Mouse (Mus musculus) hindbrain, embryonic 10.5 days (tissue): Measurements from ENCODE around the gene Mpped2. TPM values are rescaled to one million over a fixed set of nuclear protein-coding genes. Genes with fewer than 3 reads are reported as not detected.

Experiments used
- DNase-seq: peaks from one replicate; pipeline ENCODE4 v3.0.0-alpha.2; 2017; ENCODE audit warnings: low spot score
- H3K27ac ChIP-seq: fragments of 300-500 bp; sonication (generic); 2 replicates; pipeline ENCODE4 v1.5.1; 2016; ENCODE audit warnings: mild to moderate bottlenecking, moderate library complexity
- H3K27me3 ChIP-seq: fragments of 300-500 bp; sonication (generic); 2 replicates; pipeline ENCODE4 v1.6.1; 2016; ENCODE audit warnings: mild to moderate bottlenecking; ENCODE audit not compliant: poor library complexity, insufficient read depth, severe bottlenecking
- H3K36me3 ChIP-seq: fragments of 300-500 bp; sonication (generic); 2 replicates; pipeline ENCODE4 v1.6.1; 2016; ENCODE audit warnings: mild to moderate bottlenecking, moderate library complexity
- H3K4me1 ChIP-seq: fragments of 300-500 bp; sonication (generic); replicated peaks from 2 replicates; pipeline ENCODE4 v1.6.1; 2016; ENCODE audit warnings: mild to moderate bottlenecking
- H3K4me3 ChIP-seq: fragments of 300-500 bp; sonication (generic); 2 replicates; pipeline ENCODE4 v1.5.1; 2016; ENCODE audit warnings: mild to moderate bottlenecking, moderate library complexity
- H3K9me3 ChIP-seq: fragments of 300-500 bp; sonication (generic); 2 replicates; pipeline ENCODE4 v1.6.1; 2016; ENCODE audit warnings: mild to moderate bottlenecking, moderate library complexity
- WGBS: fragments of 180-500 bp; shearing (Covaris S2); methylation state at CpG from one replicate; pipeline ENCODE4 v1.1.7; 2016; 5-methylcytosine and 5-hydroxymethylcytosine counted together
- polyA plus RNA-seq: library from polyadenylated mRNA; unstranded; fragments of >200 nt; fragmentation: Nextera tagmentation; extraction: Ambion mirVana; gene quantifications from 2 replicates; pipeline ENCODE4 v1.2.1, GENCODE M21; 2016

Mpped2 gene
- polyA plus RNA-seq, 1 experiment from 2014 or later, result 35.2 TPM

- H3K36me3 ChIP-seq, result no peaks in the 10 kb centered on the region
- no peak overlapping the region for H3K4me3 ChIP-seq
- H3K4me1 ChIP-seq, result peaks cover 26% of the 10 kb centered on the region
- DNase-seq, result no peak
- H3K9me3 ChIP-seq, result no peaks in the 10 kb centered on the region
- no peak overlapping the region for H3K27ac ChIP-seq
- H3K27me3 ChIP-seq, result peaks cover 15% of the 10 kb centered on the region; the same call in 1 of the 2 replicates
- WGBS, result 22% methylated on average over 3 of the region's 3 CpGs
These were observed 200.3 kb downstream of the Mpped2 start for GRCm38 (mm10) chr2:106893376-106893775.

GRCm38 (mm10) chr2:106895326-106896023 lies 202.4 kb downstream of the Mpped2 start:
- WGBS, result 19% methylated on average over 11 of the region's 11 CpGs
- H3K4me1 ChIP-seq, result peaks cover 15% of the 10 kb centered on the region
- H3K27ac ChIP-seq, result no peak overlapping the region
- H3K36me3 ChIP-seq, result no peaks in the 10 kb centered on the region
- H3K9me3 ChIP-seq, result no peaks in the 10 kb centered on the region
- H3K4me3 ChIP-seq, result no peak overlapping the region
- no peak for DNase-seq
- H3K27me3 ChIP-seq, result peaks cover 15% of the 10 kb centered on the region; the same call in 1 of the 2 replicates

DNA sequence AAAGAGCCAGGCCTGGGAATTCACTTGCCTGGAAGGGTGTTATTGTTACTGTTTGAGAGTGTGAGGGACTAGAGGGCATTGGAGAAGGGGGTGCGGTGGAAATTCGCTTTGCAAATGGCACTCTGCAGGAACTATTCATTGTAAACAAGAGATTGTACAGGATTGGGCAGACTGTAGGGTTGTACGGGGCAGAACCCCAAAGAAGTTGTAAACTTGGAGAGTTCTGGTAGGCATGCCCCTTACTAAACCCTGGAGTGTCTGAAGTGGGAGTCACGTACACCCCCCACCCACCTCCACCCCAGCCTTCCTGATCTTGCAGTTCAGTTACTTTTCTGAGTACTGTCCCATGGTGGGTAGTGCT lies 202.9 kb downstream of the Mpped2 start:
- no peak overlapping the region for H3K27ac ChIP-seq

DNA sequence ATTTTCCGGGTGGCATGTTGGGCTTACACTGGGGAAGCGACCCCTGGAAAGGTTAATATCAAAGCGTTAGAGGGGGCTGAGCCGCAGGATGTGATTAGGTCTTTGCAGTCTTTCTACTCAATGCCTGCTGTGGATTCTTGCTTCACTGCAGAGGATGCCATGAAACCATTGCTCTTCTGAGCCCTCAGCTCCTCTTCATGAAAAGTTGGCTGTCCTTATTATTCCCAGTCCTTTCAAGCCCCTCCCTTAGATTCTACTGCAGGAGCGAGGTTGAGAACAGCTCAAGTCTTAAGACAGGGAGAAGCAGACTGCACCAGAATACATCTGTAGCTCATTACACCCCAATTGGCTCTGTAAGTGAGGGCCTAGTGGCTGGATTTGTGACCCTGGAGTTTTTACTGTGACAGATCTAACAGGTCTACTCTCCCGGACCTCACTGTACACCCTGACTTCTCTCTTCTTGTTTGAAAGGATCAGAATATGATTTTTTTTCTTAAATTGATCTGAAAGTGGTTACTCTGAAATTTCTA lies 218.9 kb downstream of the Mpped2 start:
- WGBS, result 70% methylated on average over 6 of the region's 6 CpGs
- no peaks in the 10 kb centered on the region for H3K36me3 ChIP-seq
- no peak for DNase-seq
- H3K9me3 ChIP-seq, result no peaks in the 10 kb centered on the region
- no peak overlapping the region for H3K27ac ChIP-seq
- no peaks in the 10 kb centered on the region for H3K4me1 ChIP-seq
- H3K4me3 ChIP-seq, result no peak overlapping the region
- H3K27me3 ChIP-seq, result no peaks in the 10 kb centered on the region

More for the DNA sequence above, 202.9 kb downstream of the Mpped2 start:
- H3K9me3 ChIP-seq, result no peaks in the 10 kb centered on the region
- H3K36me3 ChIP-seq, result no peaks in the 10 kb centered on the region
- WGBS, result 29% methylated on average over 4 of the region's 4 CpGs
- H3K4me1 ChIP-seq, result peaks cover 15% of the 10 kb centered on the region
- no peak for DNase-seq
- peaks cover 15% of the 10 kb centered on the region; the same call in 1 of the 2 replicates for H3K27me3 ChIP-seq
- H3K4me3 ChIP-seq, result no peak overlapping the region
